Mouse (Mus musculus) midbrain, embryonic 14.5 days (tissue): ENCODE data around the gene Bcat1. TPM values are rescaled to one million over a fixed set of nuclear protein-coding genes. Genes with fewer than 3 reads are reported as not detected.

Experiments
- ATAC-seq: fragments of 200-750 bp; cut with Nextera tagmentation; 2 replicates; pipeline ENCODE4 v1.8.0; 2017; ENCODE audit warnings: moderate number of reproducible peaks, moderate library complexity; ENCODE audit not compliant: low FRiP score, low TSS enrichment
- DNase-seq: peaks from one replicate; pipeline ENCODE4 v3.0.0-alpha.2; 2015
- H3K27ac ChIP-seq: fragments of 300-500 bp; sonication (generic); replicated peaks from 2 replicates; pipeline ENCODE4 v1.5.1; 2014; ENCODE audit warnings: mild to moderate bottlenecking, low read depth, low read length, moderate library complexity
- H3K27me3 ChIP-seq: fragments of 300-500 bp; sonication (generic); 2 replicates; pipeline ENCODE4 v1.6.1; 2014; ENCODE audit warnings: low read length, control low read depth, mixed read lengths; ENCODE audit not compliant: control insufficient read depth, insufficient read depth
- H3K36me3 ChIP-seq: fragments of 300-500 bp; sonication (generic); 2 replicates; pipeline ENCODE4 v1.6.1; 2014; ENCODE audit warnings: low read length, control low read depth; ENCODE audit not compliant: control insufficient read depth, insufficient read depth
- H3K4me1 ChIP-seq: fragments of 300-500 bp; sonication (generic); 2 replicates; pipeline ENCODE4 v1.6.1; 2014; ENCODE audit warnings: mild to moderate bottlenecking, antibody characterized with exemption, low read length, control low read depth; ENCODE audit not compliant: control insufficient read depth, insufficient read depth
- H3K4me2 ChIP-seq: fragments of 300-500 bp; sonication (generic); 2 replicates; pipeline ENCODE4 v1.6.1; 2014; ENCODE audit warnings: mild to moderate bottlenecking, low read length, moderate library complexity
- H3K4me3 ChIP-seq: fragments of 300-500 bp; sonication (generic); replicated peaks from 2 replicates; pipeline ENCODE4 v1.5.1; 2014; ENCODE audit warnings: low read depth, low read length
- H3K9ac ChIP-seq: fragments of 300-500 bp; sonication (generic); replicated peaks from 2 replicates; pipeline ENCODE4 v1.6.1; 2014; ENCODE audit warnings: mild to moderate bottlenecking, low read length, moderate library complexity
- H3K9me3 ChIP-seq: fragments of 300-500 bp; sonication (generic); 2 replicates; pipeline ENCODE4 v1.6.1; 2016; ENCODE audit warnings: low read length, control low read depth, mixed read lengths; ENCODE audit not compliant: control insufficient read depth
- WGBS: fragments of 180-500 bp; shearing (Covaris S2); extraction: QIAGEN DNeasy Blood & Tissue Kit; methylation state at CpG from one replicate; pipeline ENCODE4 v1.1.7; 2014; 5-methylcytosine and 5-hydroxymethylcytosine counted together
- polyA plus RNA-seq: library from polyadenylated mRNA; unstranded; fragments of >200 nt; fragmentation: Nextera tagmentation; extraction: Ambion mirVana; gene quantifications from 2 replicates; pipeline ENCODE4 v1.2.1, GENCODE M21; 2014

Gene Bcat1
- polyA plus RNA-seq, 1 experiment from 2014 or later = 117 TPM

GRCm38 (mm10) chr6:145016639-145017038 is 59.3 kb downstream of the Bcat1 start:
- WGBS = 96% methylated on average over 16 of the region's 16 CpGs
- no peak overlapping the region for H3K9ac ChIP-seq
- DNase-seq = no peak
- ATAC-seq = no peak
- 0 out of 2 replicates have a peak, but pooled peaks cover 4% of the 10 kb centered on the region for H3K9me3 ChIP-seq
- peaks cover 87% of the 10 kb centered on the region for H3K36me3 ChIP-seq
- H3K4me2 ChIP-seq = no peak overlapping the region
- no peak overlapping the region for H3K27ac ChIP-seq
- H3K4me3 ChIP-seq = no peak overlapping the region
- H3K27me3 ChIP-seq = no peaks in the 10 kb centered on the region
- no peaks in the 10 kb centered on the region for H3K4me1 ChIP-seq

GRCm38 (mm10) chr6:145014944-145015343 is 61.0 kb downstream of the Bcat1 start:
- ATAC-seq = no peak
- no peak overlapping the region for H3K4me3 ChIP-seq
- 100% methylated on average over 2 of the region's 2 CpGs for WGBS
- H3K9me3 ChIP-seq = 0 out of 2 replicates have a peak, but pooled peaks cover 4% of the 10 kb centered on the region
- H3K36me3 ChIP-seq = peaks cover 77% of the 10 kb centered on the region
- H3K4me1 ChIP-seq = no peaks in the 10 kb centered on the region
- no peak overlapping the region for H3K9ac ChIP-seq
- H3K27me3 ChIP-seq = no peaks in the 10 kb centered on the region
- no peak overlapping the region for H3K27ac ChIP-seq
- DNase-seq = no peak
- H3K4me2 ChIP-seq = no peak overlapping the region

- ATAC-seq (no peak), DNase-seq (no peak)
- Histone ChIP-seq H3K27ac (no peak overlapping the region), H3K27me3 (no peaks in the 10 kb centered on the region), H3K4me3 (no peak overlapping the region), H3K9ac (no peak overlapping the region), H3K4me2 (no peak overlapping the region), H3K36me3 (peaks cover 76% of the 10 kb centered on the region), H3K9me3 (0 out of 2 replicates have a peak, but pooled peaks cover 4% of the 10 kb centered on the region), H3K4me1 (no peaks in the 10 kb centered on the region)
- 83% methylated on average over 8 of the region's 8 CpGs for WGBS
Observed at GRCm38 (mm10) chr6:145012699-145013098, 63.3 kb downstream of the Bcat1 start.

GRCm38 (mm10) chr6:145011141-145011540 is 64.8 kb downstream of the Bcat1 start:
- Histone ChIP-seq H3K36me3 (peaks cover 80% of the 10 kb centered on the region), H3K9me3 (0 out of 2 replicates have a peak, but pooled peaks cover 4% of the 10 kb centered on the region), H3K4me3 (no peak overlapping the region), H3K4me1 (no peaks in the 10 kb centered on the region), H3K27me3 (no peaks in the 10 kb centered on the region), H3K4me2 (no peak overlapping the region), H3K9ac (no peak overlapping the region), H3K27ac (no peak overlapping the region)
- ATAC-seq (no peak), DNase-seq (peak; percentile 28)
- 65% methylated on average over 8 of the region's 8 CpGs for WGBS

- no peaks in the 10 kb centered on the region for H3K27me3 ChIP-seq
- no peak; the same call in 1 of the 2 replicates for ATAC-seq
- WGBS = 78% methylated on average over 8 of the region's 8 CpGs
- peaks cover 70% of the 10 kb centered on the region for H3K36me3 ChIP-seq
- H3K4me1 ChIP-seq = no peaks in the 10 kb centered on the region
- H3K4me3 ChIP-seq = no peak overlapping the region
- 0 out of 2 replicates have a peak, but pooled peaks cover 2% of the 10 kb centered on the region for H3K9me3 ChIP-seq
- H3K9ac ChIP-seq = no peak overlapping the region
- DNase-seq = peak; percentile 71
- H3K4me2 ChIP-seq = no peak overlapping the region
- no peak overlapping the region for H3K27ac ChIP-seq
Observed at GRCm38 (mm10) chr6:145009859-145010818, 65.8 kb downstream of the Bcat1 start.

DNA sequence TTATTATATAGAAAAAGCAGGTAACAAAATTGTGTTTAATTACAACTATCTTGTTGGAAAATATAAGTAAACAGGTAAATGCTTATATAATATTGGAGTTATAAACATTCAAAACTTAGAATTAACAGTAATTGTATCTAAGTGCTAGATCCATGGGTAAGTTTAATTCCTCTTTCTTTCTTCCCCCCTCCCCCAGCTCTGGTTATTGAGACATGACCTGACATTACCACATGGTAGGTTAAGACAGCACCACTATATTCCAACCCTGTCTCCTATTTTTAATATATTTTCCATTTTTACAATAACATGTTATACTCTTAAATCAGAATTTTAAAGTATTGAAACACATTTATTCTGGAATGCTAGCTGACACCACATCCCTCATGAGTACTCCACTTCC is 72.5 kb downstream of the Bcat1 start:
- Histone ChIP-seq H3K4me3 (no peak overlapping the region), H3K4me2 (no peak overlapping the region), H3K9me3 (no peaks in the 10 kb centered on the region), H3K9ac (no peak overlapping the region), H3K4me1 (no peaks in the 10 kb centered on the region), H3K27me3 (no peaks in the 10 kb centered on the region), H3K27ac (no peak overlapping the region), H3K36me3 (peaks cover 53% of the 10 kb centered on the region)
- DNase-seq (no peak), ATAC-seq (no peak)

- Histone ChIP-seq H3K27ac (no peak overlapping the region), H3K36me3 (peaks cover 53% of the 10 kb centered on the region), H3K4me1 (no peaks in the 10 kb centered on the region), H3K9me3 (no peaks in the 10 kb centered on the region), H3K9ac (no peak overlapping the region), H3K4me3 (no peak overlapping the region), H3K27me3 (no peaks in the 10 kb centered on the region), H3K4me2 (no peak overlapping the region)
- 89% methylated on average over 13 of the region's 14 CpGs for WGBS
- DNase-seq (no peak), ATAC-seq (no peak)
Observed at GRCm38 (mm10) chr6:145002094-145002936, 73.7 kb downstream of the Bcat1 start.

DNA sequence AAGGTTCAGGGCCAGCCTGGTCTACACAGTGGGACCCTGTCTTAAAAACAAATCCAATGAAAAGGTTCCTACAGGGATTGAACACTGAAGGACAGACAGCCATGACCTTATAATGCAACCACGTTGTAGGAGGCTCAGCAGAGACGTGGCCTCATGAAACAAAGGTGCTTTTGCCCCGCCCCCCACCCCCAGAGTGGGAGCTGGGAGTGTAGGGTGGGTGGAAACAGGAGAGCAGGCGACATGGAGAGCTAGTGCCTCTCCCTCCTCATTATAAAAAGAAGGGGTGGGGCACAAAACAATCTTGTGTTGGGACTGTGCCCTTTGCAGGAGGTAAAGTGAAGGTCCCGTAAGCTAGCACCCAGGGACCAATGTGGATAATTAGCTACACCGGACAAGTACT is 74.5 kb downstream of the Bcat1 start:
- H3K27me3 ChIP-seq = no peaks in the 10 kb centered on the region
- WGBS = 73% methylated on average over 6 of the region's 6 CpGs
- H3K9me3 ChIP-seq = no peaks in the 10 kb centered on the region
- H3K4me1 ChIP-seq = no peaks in the 10 kb centered on the region
- H3K4me2 ChIP-seq = no peak overlapping the region
- no peak overlapping the region for H3K4me3 ChIP-seq
- no peak overlapping the region for H3K27ac ChIP-seq
- DNase-seq (no peak), ATAC-seq (no peak)
- H3K9ac ChIP-seq = no peak overlapping the region
- H3K36me3 ChIP-seq = peaks cover 47% of the 10 kb centered on the region
